Mouse (Mus musculus): ENCODE results near the gene Casz1. TPM values are rescaled to one million over a fixed set of nuclear protein-coding genes. Genes with fewer than 3 reads are reported as not detected.
A peak's percentile ranks its signal among the peaks of the same experiment; 100 is the strongest.

The Casz1 gene
- total RNA-seq, 2 experiments from 2014 or later: 1.2 to 2.5 TPM

DNA sequence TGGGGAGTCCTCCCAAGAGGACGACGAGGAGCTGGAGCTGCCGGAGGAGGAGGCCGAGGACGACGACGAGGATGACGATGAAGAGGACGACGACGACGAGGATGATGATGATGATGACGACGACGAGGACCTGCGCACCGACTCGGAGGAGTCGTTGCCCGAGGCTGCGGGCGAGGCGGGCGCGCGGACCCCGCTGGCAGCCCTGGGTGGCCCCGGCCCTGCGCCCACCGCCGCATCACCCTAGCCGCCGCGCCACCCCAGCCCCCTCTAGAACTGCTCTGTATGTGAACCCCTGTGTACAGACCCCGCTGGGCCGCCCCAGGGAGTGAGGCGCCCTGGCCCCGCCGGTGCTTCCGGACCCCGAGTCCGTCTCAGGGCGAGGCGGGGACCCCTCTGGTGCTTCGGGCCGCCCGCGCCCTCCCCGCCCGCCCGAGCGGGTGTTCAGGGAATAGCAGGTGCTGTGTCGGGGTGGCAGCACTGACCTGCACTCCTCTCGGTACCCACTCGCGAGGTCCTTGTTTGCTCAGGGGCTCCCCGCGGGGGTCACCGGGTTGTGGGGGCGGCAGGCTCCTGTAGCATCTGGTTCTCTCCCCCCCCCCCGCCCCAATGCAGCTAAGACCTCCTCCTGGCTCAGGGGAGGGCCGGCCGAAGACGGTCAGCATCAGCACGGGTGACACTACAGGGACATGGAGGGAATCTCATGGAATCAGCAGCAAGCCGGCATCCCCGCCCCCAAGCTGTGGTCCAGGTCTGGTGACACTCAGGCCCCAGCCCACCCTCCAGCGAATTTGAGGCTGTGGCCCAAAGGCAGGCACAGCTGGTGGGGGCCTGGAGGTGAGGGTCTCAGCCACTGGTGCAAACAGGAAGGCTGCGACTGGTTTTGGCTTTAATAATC lies 148.3 kb downstream of the Casz1 start:
- no peak for ATAC-seq (replicated peaks; ENCODE audit: low FRiP score, poor library complexity, severe bottlenecking)

DNA sequence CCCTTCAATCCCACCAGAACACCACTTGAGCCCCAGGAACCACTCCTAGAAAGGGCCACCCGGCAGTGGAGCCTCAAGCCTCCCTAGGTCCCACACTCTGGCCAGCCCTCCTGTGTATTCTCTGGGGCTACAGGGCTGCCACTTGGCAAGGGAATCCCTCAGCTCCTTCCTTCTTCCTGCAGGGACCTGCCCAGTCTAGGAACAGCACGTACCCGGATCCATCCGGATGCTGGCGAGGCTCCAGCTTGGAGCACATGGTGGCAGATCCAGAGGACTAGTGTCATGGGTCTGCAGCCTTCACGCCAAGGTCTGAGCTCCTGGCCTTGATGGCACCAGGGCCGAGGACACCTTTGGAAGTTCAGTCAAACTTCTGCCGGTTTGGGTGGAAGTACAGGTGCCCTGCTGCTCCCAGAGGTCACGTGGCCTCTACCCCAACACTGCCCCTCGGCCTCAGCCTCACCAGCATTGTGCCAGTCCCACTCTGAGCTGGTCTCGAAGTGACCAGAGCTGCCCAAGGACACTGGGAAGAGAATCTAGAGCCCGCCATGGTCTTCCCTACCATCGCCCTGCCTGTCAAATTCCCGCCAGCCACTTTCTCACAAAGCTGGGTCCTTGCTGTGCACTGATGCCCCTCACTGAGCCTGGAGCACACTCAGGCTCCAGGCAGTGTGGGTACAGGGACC lies 151.0 kb downstream of the Casz1 start:
- no peak for ATAC-seq (replicated peaks; ENCODE audit: low FRiP score, poor library complexity, severe bottlenecking)

DNA sequence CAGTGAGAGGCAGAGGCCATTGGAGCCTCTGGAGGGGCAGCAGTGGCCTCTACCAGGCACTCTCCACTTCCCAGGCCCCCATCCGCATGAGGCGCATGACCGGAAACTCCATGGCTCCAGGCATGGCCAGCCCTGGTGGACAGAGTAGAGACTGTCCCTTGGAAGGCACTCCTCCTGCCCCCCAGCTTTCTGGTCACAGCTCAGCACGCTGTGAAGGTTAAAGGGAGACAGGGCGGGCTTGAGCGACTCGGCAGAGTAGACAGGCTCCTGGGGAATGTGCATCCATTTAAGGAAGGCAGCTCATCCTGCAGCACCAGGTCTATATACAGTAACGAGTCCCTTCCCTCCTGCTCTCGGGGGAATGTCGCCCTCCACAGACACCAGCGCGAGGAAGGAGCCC lies 155.8 kb downstream of the Casz1 start:
- ATAC-seq (replicated peaks; ENCODE audit: low FRiP score, poor library complexity, severe bottlenecking): no peak

DNA sequence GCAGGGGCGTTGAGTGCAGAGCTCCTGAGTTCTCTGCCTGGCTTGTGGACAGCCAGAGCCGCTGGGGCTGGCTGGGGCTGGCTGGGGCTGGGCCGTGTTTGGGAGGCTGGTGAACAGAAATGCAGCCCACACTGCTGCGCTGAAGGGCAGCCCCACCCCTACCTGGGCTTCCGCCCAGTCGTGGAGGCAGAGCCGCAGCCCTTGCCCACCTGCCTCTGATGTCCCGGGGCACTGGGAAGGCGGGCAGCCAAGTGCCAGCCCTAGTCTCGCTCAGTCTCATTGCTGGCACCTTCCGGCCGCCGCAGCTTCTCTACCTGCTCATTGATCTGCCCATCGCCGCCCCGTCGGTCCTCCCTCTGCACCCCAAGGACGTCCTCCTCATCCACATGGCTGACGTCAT lies 156.9 kb downstream of the Casz1 start:
- no peak for ATAC-seq (replicated peaks; ENCODE audit: low FRiP score, poor library complexity, severe bottlenecking)

DNA sequence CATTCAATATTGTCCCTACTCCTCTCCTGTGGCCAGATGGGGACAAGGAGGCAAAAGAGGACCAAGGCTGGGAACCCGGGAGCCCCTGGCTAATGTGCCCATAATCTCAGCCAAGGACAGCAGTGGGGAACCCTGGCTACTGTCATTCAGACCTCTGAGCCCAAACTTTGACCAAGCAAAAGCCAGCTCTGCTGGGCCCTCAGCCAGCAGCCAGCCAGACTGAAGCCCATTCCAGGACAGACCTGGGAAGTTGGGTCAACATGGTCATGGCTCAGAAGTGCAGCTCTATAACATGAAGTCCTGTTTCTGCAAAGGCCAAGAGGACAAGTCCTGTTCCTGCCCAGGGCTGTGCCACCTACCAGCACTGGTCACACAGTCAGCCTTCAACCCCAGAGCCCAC lies 157.9 kb downstream of the Casz1 start:
- ATAC-seq (replicated peaks; ENCODE audit: low FRiP score, poor library complexity, severe bottlenecking): no peak

DNA sequence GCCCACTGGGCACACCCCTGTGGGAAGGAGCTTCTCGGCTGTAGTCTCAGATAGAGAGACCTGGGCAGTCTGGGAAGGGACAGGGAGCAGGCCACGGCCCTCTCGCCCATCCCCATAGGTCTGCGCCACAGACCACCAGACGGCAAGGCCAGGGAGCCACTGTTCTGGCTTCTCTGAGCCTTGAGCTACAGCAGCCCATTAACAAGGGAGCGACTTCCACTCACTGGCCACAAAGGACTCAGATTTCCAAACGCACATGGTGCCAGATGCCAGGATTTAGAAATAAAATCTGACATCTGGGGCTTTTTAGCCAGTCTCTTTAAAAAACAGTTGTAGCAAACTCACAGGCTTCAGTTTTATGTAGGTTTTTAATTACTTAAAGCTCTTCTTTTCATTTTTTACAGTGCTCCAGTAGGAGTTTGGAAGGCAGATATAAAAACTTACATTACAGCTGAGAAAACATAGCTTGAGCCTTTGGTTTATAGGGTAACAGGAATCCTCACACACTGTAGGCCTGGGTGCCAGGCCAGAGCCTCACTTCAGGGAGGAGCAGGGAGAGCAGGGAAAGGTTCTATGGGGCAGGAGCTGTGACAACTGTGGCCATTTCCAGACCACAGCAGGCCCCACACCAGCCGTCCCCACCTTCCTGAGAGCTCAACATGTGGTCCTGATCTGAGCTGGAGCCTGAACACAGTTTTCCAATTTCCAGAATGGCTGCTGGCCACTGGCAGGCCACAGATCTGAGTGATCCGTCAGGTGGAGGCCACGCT lies 160.5 kb downstream of the Casz1 start:
- no peak for ATAC-seq (replicated peaks; ENCODE audit: low FRiP score, poor library complexity, severe bottlenecking)

DNA sequence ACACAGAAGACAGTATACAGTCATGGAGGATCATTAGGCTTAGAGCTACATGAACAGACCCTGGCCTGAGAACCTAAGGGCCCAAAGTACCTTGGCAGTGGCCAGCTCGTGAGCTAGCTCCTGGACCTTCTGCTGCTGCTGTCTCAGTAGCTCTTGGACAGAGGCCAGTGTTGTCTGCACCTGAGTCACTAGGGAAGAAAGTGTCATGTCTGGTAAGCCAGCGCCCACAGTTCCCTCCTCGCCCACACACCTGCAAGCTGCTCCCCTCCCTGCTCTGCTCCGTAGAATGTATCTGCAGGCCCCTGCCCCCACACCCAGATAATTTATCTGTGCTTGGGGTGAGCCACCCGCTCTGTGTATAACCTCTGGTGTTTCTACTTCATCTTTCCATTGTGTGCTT lies 161.9 kb downstream of the Casz1 start:
- no peak for ATAC-seq (replicated peaks; ENCODE audit: low FRiP score, poor library complexity, severe bottlenecking)

DNA sequence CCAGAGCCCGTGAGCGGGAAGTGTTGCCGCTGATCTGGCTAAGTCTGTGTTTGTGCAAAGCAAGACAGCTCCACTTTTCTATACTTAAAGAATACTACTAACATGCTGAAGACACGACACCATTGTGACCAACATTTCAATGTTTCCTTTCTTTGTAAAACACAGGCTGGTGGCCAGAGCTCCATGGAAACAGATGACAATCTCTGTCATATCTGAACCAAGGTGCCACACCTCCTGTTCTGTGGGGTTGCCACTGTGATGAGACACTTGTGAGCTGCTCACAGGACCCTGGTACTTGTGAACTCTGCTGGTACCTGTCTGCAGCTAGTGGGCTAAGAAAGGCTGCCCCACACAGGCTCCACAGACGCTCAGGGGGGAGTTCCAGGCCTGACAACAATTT lies 164.6 kb downstream of the Casz1 start:
- no peak for ATAC-seq (replicated peaks; ENCODE audit: low FRiP score, poor library complexity, severe bottlenecking)

DNA sequence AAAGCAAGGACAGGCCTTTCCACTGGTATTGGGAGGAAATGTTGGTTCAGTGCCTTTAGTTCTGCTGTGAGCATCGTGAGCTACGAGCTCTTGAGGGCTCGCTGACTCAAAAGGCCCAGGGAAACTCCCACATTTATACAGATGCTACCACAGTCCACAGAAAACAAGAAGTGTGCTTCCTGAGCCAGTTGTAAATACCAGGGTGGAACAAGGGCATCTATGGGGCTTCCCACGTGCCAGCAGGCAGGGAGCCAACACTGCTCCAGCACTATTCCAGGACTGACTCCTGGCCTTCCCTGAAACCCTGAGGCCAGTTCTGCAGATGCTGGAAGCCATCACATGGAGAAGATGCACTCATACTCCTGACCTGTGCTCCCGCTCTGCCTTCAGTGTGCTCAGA lies 165.4 kb downstream of the Casz1 start:
- no peak for ATAC-seq (replicated peaks; ENCODE audit: low FRiP score, poor library complexity, severe bottlenecking)

DNA sequence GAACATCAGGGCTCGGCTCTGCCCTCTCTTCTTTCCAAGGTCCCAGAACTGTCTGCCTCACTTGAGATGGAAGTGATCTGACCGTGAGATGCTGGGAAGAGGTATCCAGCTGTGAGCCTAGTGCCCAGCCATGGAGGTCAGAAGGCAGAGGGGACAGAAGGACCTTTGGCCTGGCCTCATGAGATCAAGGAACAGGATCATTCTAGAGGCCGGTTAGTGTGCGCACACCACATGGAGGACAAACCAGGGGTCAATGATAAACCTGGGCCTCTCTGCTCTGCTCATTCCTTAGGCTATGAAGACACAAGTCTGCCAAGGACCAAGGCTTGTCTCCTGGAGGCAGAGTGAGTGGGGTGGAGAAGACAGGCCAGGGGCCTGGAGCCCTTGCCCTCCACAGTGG lies 166.5 kb downstream of the Casz1 start:
- no peak for ATAC-seq (replicated peaks; ENCODE audit: low FRiP score, poor library complexity, severe bottlenecking)

DNA sequence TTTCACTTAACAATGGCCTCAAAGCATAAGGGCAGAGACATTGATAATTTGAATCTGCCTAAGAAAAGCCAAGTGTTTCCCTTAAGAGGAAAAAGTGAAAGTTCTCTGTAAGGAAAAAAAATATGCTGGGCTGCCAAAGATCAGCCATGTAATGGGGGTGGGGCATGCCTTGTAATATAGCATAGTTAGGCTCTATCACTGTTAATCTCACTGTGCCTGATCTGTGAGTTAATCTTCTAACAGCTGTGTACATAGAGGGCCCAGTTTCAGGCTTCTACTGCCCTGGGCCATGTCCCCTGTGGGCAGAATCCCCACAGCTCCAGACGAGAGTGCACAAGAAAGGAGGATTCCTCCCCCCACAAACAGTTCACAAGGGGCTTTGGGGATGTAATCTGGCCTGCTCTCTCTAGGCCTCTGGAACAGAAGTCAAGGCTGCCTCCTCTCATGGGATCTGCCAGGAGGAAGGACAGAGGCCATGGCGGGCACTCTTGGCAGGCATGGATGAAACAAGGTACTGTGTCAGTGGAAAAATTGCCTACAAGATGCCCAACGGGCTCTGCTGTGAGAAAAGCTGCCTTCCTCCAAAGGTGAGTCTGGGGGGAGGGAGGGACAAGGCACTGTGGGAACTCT lies 167.5 kb downstream of the Casz1 start:
- no peak for ATAC-seq (replicated peaks; ENCODE audit: low FRiP score, poor library complexity, severe bottlenecking)

DNA sequence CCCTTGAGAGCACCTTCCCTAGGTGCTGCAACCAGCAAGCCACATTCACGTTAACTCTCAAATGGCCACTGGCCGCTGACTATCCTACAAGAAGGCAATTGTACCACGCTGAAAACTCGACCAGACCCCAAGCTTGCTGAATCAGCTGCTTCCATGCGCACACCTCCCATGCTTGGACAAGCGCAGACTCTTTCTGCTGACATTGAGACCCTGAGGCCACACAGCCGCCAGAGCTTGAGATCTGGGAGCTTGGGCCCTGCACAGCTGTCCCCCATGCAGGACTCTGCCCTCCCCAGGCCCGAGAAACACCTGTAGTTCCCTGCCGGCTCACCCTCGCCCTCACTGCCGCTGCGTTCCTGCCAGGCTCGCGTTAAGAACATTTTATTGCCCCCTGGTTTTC lies 168.5 kb downstream of the Casz1 start:
- no peak for ATAC-seq (replicated peaks; ENCODE audit: low FRiP score, poor library complexity, severe bottlenecking)

DNA sequence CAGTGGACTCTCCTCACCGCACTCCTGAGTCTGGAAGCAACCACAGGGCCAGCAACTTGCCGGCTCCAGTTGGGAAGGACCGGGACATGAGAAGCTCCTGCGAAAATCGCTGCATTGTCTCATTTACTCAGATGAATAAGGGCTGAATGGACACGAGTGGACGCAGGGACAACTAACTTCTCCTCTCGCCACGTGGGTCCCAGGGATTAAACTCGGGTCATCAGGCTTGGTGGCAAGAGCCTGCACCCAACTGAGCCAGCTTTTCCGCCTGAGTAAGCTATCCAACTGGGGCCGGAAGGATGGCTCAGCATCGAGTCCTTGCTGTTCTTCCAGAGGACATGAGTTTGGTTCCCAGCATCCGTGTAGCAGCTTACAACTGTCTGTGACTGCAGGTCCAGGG lies 169.2 kb downstream of the Casz1 start:
- ATAC-seq (replicated peaks; ENCODE audit: low FRiP score, poor library complexity, severe bottlenecking): no peak

DNA sequence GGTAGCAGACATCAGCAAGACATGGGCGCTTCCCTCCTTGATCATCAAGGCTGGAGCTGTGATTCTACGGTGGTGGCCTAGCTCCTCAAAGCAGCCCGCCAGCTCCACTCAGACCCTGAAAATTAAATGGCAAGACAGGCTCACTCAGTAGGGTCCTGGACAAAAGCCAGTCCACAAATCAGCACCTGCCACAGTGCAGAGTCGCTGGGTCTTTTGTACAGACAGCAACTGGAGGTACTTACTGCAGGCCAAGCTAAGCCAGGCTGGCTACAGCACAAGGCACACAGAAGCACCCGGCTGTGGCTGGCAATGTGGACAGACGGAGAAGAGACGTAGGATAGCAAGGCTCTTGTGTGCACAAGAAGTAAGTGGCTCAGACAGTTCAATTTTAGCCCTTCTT lies 170.6 kb downstream of the Casz1 start:
- ATAC-seq (replicated peaks; ENCODE audit: low FRiP score, poor library complexity, severe bottlenecking): no peak

DNA sequence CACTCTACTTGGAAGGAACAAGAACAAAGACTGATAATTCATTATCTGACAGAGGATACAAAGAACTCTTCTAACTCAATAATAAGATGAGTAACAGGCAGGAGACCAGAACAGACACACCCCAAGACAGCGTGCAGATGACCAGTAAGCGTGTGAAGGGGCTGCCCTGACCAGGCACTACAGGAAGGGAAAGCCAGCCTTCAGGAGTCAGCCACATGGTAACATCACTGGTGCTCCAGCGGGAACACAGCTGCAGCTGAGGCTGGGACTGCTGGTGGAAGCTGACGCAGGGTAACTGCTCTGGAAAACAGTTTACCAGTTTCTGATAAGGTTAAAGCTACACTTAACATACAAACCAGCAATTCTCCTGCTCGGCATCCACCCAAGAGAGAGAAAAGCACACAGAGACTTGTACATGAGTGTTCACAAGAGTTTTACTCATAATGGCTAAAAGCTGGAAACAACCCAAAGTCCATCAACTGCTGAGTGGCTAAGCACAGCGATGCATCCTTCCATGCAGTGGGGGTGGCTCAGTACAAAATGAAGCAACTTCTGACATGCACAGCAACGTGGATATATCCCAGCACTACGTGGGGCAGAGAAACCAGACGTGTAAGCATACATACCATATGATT lies 174.1 kb downstream of the Casz1 start:
- no peak for ATAC-seq (replicated peaks; ENCODE audit: low FRiP score, poor library complexity, severe bottlenecking)

DNA sequence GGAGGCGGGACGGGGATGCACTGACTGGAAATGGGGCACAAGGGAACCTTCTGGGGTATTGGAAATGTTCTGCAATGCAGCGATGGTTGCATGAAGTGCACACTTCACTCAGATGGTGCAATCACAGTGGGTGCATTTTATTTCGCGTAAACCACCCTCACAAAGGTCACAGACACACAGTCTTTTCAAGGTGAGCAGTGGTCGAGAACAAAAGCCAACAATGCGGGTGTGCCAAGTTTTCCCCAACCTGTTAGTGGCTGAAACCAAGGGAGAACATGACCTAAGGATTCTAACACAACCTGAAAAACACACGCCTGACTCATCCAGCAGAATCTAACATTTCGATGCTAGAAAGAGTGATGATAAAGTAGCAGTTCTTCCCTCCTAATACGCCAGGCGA lies 174.7 kb downstream of the Casz1 start:
- ATAC-seq (replicated peaks; ENCODE audit: low FRiP score, poor library complexity, severe bottlenecking): no peak

DNA sequence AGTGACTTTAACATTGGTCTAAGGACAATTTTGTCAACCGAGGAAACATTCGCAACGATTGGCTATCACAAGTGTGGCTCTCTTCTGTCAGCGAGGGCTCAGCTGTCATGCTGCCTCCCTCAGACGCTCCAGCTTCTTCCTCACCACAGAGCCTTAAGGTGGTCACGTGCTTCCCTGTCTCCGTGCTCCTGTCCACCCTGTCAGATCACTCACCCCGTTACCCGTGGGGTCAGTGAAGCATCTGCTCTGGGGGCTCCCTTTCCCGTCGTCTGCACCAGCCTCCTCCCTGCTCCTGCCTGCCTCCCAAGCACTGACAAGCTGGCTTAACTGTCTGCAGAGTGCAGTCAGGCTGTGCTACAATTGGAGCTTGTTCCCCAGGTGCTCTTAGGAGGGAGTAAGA lies 175.6 kb downstream of the Casz1 start:
- ATAC-seq (replicated peaks; ENCODE audit: low FRiP score, poor library complexity, severe bottlenecking): no peak

DNA sequence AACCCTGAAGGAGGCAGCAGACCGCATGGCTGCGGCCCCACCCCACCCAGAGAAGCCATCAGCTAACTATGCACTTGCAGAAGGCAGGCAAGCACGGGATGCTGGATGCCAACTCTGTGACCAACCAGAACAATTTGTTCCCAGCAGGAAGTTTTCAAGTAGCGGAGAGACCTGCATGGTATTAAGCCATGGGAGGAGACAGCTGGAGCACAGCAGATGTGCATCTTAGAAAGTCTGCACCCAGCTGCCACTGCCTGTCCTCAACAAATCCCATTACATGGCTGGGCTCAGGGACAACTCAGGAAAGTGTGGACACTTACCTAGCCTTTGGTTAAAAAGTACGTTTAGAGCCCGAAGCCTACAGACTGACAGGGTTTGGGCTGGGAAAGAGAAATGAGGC lies 178.0 kb downstream of the Casz1 start:
- ATAC-seq (replicated peaks; ENCODE audit: low FRiP score, poor library complexity, severe bottlenecking): no peak

DNA sequence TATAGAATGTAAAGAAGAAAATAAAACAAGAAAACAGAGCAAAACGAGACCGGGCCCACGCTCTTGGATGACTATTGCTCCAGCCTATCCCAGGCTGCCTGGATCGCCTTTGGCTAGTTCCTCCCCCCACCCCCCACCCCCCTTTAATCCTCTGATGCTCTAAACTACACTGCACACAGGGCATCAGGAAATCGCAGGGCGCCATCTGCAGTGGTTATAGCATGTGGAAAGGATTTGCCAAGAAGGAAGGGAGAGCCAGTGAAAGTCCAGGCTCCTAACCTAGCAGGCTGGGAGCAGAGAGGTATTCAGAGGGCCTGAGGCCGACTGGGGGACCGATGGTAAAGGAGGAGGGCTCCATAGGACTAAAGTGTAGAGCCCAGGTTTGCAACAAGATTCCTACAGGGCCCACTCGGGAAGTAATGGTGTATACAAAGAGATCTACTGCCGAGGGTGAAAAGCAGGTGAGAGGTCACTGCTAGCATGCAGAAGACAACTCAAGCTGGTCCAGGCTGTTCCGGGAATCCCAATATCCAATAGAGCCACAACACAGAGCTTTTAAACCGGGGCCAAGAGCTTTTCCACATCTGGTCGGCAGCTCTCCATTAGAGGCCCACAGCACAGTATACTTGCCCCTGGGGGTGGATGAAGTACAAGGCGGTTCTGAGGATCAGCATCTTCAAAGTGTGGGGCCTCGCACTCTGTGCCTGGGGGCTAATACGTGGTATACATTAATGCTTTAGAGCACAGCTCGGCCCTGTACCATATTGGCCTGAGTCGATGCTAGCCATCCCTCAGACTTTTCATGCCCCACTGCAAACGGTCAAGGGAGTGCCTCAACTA lies 180.7 kb downstream of the Casz1 start:
- ATAC-seq (replicated peaks; ENCODE audit: low FRiP score, poor library complexity, severe bottlenecking): 0 out of 2 replicates have a peak, but pooled peaks have one; percentile 39

All from erythroblast, adult 5-6 weeks (primary cell).